Mouse (Mus musculus) lung, postnatal 0 days (tissue): ENCODE measurements around the gene Elovl7.

Experiments
- CTCF ChIP-seq: IDR thresholded peaks from 2 replicates; pipeline ENCODE4 v1.5.1; 2016; ENCODE audit warnings: antibody characterized with exemption, mild to moderate bottlenecking
- EP300 ChIP-seq: IDR thresholded peaks from 2 replicates; pipeline ENCODE4 v1.6.1; 2016; ENCODE audit warnings: antibody characterized with exemption, mild to moderate bottlenecking, control low read depth

GRCm38 (mm10) chr13:108185530-108185929 lies 28.7 kb upstream of the Elovl7 start:
- TF ChIP-seq CTCF (peak; percentile 8; the same call in 1 of the 2 replicates), EP300 (no peak)
